Mouse (Mus musculus) neural tube, embryonic 15.5 days (tissue): ENCODE measurements around the gene Gpr162. TPM values are rescaled to one million over a fixed set of nuclear protein-coding genes. Genes with fewer than 3 reads are reported as not detected.
"Not testable (repeated sequence)": the region's sequence is repeated elsewhere in the genome, so short reads cannot be mapped to it uniquely, and the experiment has no call there.

ENCODE experiments used
- ATAC-seq: fragments of 200-750 bp; cut with Nextera tagmentation; 2 replicates; pipeline ENCODE4 v1.8.0; 2017; ENCODE audit warnings: mild to moderate bottlenecking, moderate TSS enrichment, moderate library complexity; ENCODE audit not compliant: low FRiP score
- H3K27ac ChIP-seq: fragments of 300-500 bp; sonication (generic); replicated peaks from 2 replicates; pipeline ENCODE4 v1.5.1; 2015; ENCODE audit warnings: mild to moderate bottlenecking, inconsistent platforms
- H3K27me3 ChIP-seq: fragments of 300-500 bp; sonication (generic); replicated peaks from 2 replicates; pipeline ENCODE4 v1.6.1; 2015; ENCODE audit warnings: inconsistent platforms
- H3K36me3 ChIP-seq: fragments of 300-500 bp; sonication (generic); 2 replicates; pipeline ENCODE4 v1.6.1; 2015; ENCODE audit warnings: inconsistent platforms
- H3K4me1 ChIP-seq: fragments of 300-500 bp; sonication (generic); 2 replicates; pipeline ENCODE4 v1.6.1; 2015; ENCODE audit warnings: inconsistent platforms
- H3K4me2 ChIP-seq: fragments of 300-500 bp; sonication (generic); 2 replicates; pipeline ENCODE4 v1.6.1; 2015; ENCODE audit warnings: inconsistent platforms, mild to moderate bottlenecking, moderate library complexity
- H3K4me3 ChIP-seq: fragments of 300-500 bp; sonication (generic); replicated peaks from 2 replicates; pipeline ENCODE4 v1.5.1; 2015; ENCODE audit warnings: mild to moderate bottlenecking, inconsistent platforms
- H3K9ac ChIP-seq: fragments of 300-500 bp; sonication (generic); replicated peaks from 2 replicates; pipeline ENCODE4 v1.6.1; 2015; ENCODE audit warnings: mild to moderate bottlenecking, inconsistent platforms
- H3K9me3 ChIP-seq: fragments of 300-500 bp; sonication (generic); replicated peaks from 2 replicates; pipeline ENCODE4 v1.6.1; 2016; ENCODE audit warnings: inconsistent platforms
- WGBS: fragments of 180-500 bp; shearing (Covaris S2); methylation state at CpG from one replicate; pipeline ENCODE4 v1.1.7; 2015; ENCODE audit warnings: mixed read lengths; 5-methylcytosine and 5-hydroxymethylcytosine counted together
- polyA plus RNA-seq: library from polyadenylated mRNA; unstranded; fragments of >200 nt; fragmentation: Nextera tagmentation; extraction: Ambion mirVana; gene quantifications from 2 replicates; pipeline ENCODE4 v1.2.1, GENCODE M21; 2015

The Gpr162 gene
- polyA plus RNA-seq, 1 experiment from 2014 or later, result 33.8 TPM

DNA sequence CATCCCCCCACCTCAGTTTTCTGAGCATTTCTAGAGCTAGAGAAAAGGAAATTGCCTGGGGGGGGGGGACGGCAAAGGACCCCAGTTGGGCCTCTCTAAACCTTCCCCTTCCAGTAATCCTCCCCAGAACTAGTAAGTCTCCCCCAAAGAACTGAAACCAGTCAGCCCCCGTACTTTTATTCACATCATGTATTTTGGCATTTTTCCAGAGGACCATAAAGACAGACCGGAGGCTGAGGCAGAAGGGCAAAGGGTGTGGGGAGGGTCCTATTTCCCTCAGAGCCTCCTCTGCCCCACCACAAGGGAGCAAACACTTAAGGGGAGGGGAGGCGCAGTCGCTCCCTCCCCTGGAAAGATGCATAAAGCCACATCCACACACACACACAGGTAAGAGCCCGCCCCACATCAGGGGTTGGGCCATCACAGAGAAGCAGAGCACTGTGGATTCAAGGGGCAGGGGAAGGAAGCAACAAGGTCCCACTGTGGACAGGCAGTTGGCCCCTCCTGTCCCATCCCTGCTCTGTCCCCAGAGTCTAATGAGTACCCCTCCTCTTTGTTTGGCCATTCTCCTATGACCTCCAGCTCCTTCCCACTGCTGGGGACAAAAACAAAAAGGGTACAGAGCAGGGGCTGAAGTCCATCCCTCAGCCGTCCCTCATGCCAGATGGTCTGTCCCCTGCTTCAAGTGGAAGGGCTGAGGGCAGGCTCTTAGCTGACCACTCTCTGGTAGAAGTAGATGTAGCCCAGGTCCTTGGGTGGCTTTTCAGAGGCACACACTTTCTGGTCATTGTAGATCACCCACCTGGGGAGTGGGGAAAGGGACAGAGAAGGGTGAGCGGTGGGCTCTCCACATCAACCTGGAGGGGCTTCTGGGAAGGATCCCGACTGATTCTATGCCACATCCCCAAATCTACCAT, 48.7 kb downstream of the Gpr162 start:
- no peak for ATAC-seq
- Histone ChIP-seq H3K27ac (peak overlapping the region; percentile 89; the same call in 1 of the 2 replicates), H3K9ac (no peak overlapping the region), H3K4me2 (peak overlapping the region; percentile 79), H3K27me3 (no peaks in the 10 kb centered on the region), H3K36me3 (peaks cover 60% of the 10 kb centered on the region), H3K4me1 (peaks cover 34% of the 10 kb centered on the region), H3K4me3 (no peak overlapping the region), H3K9me3 (no peaks in the 10 kb centered on the region)
- 65% methylated on average over 8 of the region's 9 CpGs for WGBS

DNA sequence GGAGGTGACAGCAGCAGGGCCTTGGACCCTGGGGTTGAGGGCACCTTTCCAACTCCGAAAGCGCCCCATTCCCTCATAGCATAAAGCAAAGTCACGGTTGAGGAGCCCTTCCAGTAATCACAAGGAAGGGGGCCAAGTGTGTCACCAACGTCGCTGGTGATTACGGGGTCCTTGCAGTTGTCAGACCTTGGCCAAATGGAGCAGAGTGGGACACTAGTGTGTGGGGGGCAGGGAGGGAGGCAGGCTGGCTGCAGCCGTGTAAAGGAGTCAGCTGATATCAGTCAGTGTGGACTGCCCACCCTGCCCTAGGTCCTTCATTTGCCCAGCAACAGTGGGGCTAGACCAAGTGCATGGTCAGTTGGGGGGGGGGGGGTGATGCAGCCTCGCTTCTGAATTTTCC, 49.3 kb downstream of the Gpr162 start:
- H3K4me1 ChIP-seq, result peaks cover 41% of the 10 kb centered on the region
- peak overlapping the region; percentile 79 for H3K4me2 ChIP-seq
- peak overlapping the region; percentile 89 for H3K27ac ChIP-seq
- 42% methylated on average over 8 of the region's 8 CpGs for WGBS
- H3K9ac ChIP-seq, result peak overlapping the region; percentile 84; the same call in 1 of the 2 replicates
- peak; percentile 49 for ATAC-seq
- peaks cover 53% of the 10 kb centered on the region for H3K36me3 ChIP-seq
- peak overlapping the region; percentile 61 for H3K4me3 ChIP-seq
- no peaks in the 10 kb centered on the region for H3K27me3 ChIP-seq
- no peaks in the 10 kb centered on the region for H3K9me3 ChIP-seq

DNA sequence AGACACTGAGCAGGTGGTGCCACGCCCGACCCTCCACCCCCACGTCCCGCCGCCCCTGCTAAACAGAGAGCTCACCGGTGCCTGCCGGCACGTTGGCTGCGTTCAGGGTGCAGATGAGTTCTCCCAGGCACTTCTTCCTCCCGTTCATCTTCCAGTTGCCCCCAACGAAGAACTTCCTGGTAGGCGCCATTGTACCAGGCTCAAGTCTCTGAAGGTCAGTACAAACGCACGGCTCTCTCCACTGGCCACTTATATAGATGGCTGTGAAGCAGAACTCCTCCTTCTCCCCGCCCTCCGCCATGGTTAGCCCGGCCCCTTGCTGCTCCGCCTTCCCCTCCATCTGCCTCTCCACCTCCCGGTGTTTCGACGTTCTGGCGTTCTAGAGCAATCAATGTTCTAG, 49.9 kb downstream of the Gpr162 start, which contains the start of gene Tpi1:
Gene Tpi1 (minus strand): TSS at position 364 of the 400 bp plus-strand sequence.
- Histone ChIP-seq H3K4me2 (peak within 1 kb of the TSS; percentile 79), H3K9me3 (no peaks in the 10 kb centered on the region), H3K4me1 (peaks cover 46% of the 10 kb centered on the region), H3K27ac (peak within 1 kb of the TSS; percentile 89), H3K36me3 (peaks cover 48% of the 10 kb centered on the region), H3K4me3 (peak within 1 kb of the TSS; percentile 61), H3K27me3 (no peaks in the 10 kb centered on the region), H3K9ac (peak within 1 kb of the TSS; percentile 84)
- WGBS, result under 1% methylated on average over 22 of the region's 22 CpGs
- peak; percentile 90 for ATAC-seq

DNA sequence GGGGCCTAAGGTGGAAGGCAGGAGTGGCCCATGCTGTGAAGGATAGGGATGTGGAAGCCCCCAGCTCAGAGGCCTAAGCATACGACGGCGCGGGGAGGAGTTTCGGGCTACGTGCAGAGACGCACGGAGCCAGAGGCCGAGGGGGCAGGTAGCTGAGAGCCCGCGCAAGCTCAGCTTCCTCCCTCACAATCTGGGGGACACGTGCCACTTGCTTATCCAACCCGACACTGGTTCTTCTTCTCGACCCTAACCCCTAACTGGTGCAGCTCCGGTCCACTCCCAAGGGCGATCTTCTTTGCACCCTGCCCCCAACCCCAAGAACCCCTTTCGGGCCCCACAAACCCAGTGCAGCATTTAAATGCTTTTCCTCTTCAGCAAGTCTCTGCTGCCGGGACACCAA, 50.3 kb downstream of the Gpr162 start:
- peaks cover 43% of the 10 kb centered on the region for H3K36me3 ChIP-seq

DNA sequence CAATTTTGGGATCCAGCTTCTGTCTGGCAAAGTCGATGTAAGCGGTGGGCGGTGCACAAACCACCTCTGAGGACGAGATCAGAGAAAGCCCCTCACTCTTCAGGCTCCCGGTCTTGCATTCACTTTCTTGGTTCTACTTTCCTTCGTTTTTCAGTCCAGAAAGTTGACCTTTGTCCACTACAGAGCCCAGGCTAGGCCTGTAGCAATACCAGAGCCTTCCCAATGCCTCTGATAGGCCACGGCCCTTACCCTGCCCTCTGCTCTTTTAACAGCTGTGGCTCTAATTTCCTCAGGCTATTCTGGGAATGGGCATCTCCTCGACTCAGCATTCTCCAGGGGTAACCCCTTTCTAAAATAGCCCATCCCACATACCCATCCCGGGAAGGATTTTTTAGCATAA, 50.9 kb downstream of the Gpr162 start:
- WGBS, result 21% methylated on average over 9 of the region's 9 CpGs
- H3K4me2 ChIP-seq, result peak overlapping the region; percentile 79
- peak overlapping the region; percentile 61 for H3K4me3 ChIP-seq
- ATAC-seq, result no peak
- peak overlapping the region; percentile 84 for H3K9ac ChIP-seq
- no peaks in the 10 kb centered on the region for H3K27me3 ChIP-seq
- H3K36me3 ChIP-seq, result peaks cover 37% of the 10 kb centered on the region
- peaks cover 57% of the 10 kb centered on the region for H3K4me1 ChIP-seq
- H3K27ac ChIP-seq, result peak overlapping the region; percentile 89
- H3K9me3 ChIP-seq, result no peaks in the 10 kb centered on the region

More for the DNA sequence above, 50.3 kb downstream of the Gpr162 start:
- under 1% methylated on average over 18 of the region's 18 CpGs for WGBS
- ATAC-seq, result peak; percentile 87
- H3K9ac ChIP-seq, result peak overlapping the region; percentile 84
- H3K27me3 ChIP-seq, result no peaks in the 10 kb centered on the region
- H3K4me3 ChIP-seq, result peak overlapping the region; percentile 61
- H3K27ac ChIP-seq, result peak overlapping the region; percentile 89
- peaks cover 50% of the 10 kb centered on the region for H3K4me1 ChIP-seq
- H3K9me3 ChIP-seq, result no peaks in the 10 kb centered on the region
- H3K4me2 ChIP-seq, result peak overlapping the region; percentile 79

DNA sequence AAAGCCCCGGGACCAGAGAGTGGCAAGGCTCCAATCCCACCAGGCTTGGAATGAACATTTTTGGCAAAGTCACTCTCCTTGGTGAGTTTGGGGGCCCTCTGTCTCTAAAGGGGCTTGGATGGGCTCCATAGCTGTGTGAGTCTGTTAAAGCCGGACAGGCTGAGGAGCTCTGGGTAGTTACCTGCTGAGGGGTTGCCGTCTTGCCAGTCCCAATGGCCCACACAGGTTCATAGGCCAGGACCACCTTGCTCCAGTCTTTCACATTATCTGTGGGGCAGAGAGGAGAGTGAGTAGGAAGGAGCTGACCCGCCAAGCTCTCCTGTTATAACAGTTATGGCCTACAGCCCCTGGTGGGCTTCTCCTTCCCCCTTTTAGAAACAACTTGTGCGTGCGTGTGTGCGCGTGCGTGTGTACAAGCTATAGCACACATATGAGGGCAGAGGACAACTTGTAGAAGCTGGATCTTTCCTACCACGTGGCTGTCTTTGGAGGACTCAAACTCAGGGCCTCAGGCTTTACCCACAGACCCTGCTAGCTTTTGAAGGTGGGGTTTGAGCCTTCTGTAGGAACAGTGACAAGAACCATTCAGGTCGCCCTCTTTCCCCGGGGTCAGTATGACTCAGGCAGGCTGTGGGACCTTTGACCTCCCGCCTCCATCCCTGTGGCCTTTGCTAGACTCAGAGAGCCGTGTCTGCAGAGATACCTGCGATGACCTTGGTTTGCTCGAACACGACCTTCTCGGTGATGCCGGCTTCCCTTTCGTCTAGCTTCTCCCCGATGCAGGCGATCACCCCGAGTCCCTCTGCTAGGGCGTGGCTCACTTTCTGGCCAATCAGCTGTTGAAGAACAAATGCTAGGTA, 51.9 kb downstream of the Gpr162 start:
- no peaks in the 10 kb centered on the region for H3K9me3 ChIP-seq
- no peak overlapping the region for H3K27ac ChIP-seq
- no peak overlapping the region; the same call in 1 of the 2 replicates for H3K9ac ChIP-seq
- H3K36me3 ChIP-seq, result peaks cover 28% of the 10 kb centered on the region
- H3K4me2 ChIP-seq, result peak overlapping the region; percentile 79
- WGBS, result 88% methylated on average over 24 of the region's 24 CpGs
- peaks cover 57% of the 10 kb centered on the region for H3K4me1 ChIP-seq
- no peak for ATAC-seq
- H3K4me3 ChIP-seq, result peak overlapping the region; percentile 61
- H3K27me3 ChIP-seq, result no peaks in the 10 kb centered on the region

DNA sequence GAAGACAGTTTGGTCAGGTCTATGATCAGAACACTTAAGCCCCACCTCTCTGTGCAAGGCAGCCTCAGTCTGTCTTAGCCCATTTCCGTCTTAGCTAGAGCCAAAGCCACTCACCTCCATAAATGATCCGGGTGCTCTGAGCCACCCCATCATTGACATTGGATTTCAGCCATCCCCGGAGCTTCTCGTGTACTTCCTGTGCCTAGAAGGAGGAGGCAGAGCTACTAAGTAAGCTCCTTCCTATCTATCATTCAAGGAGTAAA, 52.4 kb downstream of the Gpr162 start:
- WGBS, result 87% methylated on average over 4 of the region's 4 CpGs
- H3K4me2 ChIP-seq, result no peak overlapping the region
- H3K4me3 ChIP-seq, result no peak overlapping the region
- no peaks in the 10 kb centered on the region for H3K27me3 ChIP-seq
- no peak overlapping the region for H3K27ac ChIP-seq
- H3K4me1 ChIP-seq, result peaks cover 61% of the 10 kb centered on the region
- H3K36me3 ChIP-seq, result peaks cover 22% of the 10 kb centered on the region
- ATAC-seq, result no peak
- no peak overlapping the region for H3K9ac ChIP-seq
- H3K9me3 ChIP-seq, result no peaks in the 10 kb centered on the region

DNA sequence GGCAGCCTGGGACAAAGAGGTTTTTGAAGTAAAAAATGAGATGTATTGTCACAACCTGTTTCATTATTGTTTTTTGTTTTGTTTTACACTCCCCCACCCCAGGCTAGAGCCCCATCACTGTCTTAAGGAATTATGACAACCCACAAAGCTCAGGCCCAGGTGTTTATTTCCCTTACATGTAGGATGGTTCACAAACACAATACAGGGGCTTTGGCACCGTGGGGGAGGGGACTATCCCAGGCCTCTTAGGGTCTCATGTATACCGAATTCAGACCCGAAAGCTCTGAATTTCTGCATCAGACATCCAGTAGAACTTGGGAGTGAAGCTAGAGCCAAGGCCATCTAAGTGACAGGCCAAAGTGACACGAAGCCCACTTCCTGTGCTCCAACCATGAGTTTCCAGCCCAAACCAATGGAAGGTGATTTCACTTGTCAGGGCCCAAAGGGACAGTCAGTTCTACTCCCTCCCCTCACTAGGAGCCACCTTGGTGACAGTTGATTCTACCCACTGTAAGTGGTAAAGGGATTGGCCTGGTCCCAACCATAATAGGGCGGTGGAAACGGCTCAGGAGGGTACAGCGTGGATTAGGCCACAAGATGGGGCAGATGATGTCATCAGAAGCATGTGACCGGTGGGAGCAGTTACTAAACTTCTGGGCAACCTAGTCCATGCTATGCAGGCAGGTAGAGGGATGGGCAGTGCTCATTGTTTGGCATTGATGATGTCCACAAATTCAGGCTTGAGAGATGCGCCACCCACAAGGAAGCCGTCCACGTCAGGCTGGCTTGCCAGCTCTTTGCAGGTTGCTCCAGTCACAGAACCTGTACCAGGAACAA, 53.0 kb downstream of the Gpr162 start:
- not testable (repeated sequence) for H3K27ac ChIP-seq, H3K9ac ChIP-seq, H3K4me3 ChIP-seq, H3K27me3 ChIP-seq, H3K9me3 ChIP-seq, H3K4me2 ChIP-seq, ATAC-seq
- peaks cover 66% of the 10 kb centered on the region for H3K4me1 ChIP-seq
- WGBS, result 86% methylated on average over 11 of the region's 11 CpGs
- peaks cover 18% of the 10 kb centered on the region; the same call in 1 of the 2 replicates for H3K36me3 ChIP-seq

DNA sequence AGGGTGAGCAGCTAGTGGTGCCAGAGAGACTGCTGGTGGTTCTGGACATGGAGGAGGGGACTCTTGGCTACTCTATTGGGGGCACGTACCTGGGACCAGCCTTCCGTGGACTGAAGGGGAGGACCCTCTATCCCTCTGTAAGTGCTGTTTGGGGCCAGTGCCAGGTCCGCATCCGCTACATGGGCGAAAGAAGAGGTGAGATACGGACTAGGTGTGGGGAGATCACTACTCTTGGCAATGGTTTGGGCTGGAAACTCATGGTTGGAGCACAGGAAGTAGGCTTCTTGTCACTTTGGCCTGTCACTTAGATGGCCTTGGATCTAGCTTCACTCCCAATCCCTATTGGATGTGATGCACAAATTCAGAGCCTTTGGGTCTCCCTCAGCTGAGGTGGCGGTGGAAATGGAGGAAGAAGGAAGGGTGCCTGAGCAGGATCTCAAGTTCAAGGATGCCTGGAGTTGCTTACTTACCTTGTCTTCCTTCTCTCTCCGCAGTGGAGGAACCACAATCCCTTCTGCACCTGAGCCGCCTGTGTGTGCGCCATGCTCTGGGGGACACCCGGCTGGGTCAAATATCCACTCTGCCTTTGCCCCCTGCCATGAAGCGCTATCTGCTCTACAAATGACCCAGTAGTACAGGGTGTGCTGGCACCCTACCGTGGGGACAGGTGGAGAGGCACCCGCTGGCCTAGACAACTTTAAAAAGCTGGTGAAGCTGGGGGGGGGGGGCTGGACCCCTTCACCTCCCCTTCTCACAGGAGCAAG, 53.8 kb downstream of the Gpr162 start:
- WGBS, result 48% methylated on average over 14 of the region's 14 CpGs
- Histone ChIP-seq H3K27me3 (no peaks in the 10 kb centered on the region), H3K9me3 (no peaks in the 10 kb centered on the region), H3K4me3 (peak overlapping the region; percentile 50), H3K36me3 (peaks cover 13% of the 10 kb centered on the region; the same call in 1 of the 2 replicates), H3K9ac (peak overlapping the region; percentile 64), H3K27ac (peak overlapping the region; percentile 81), H3K4me1 (peaks cover 66% of the 10 kb centered on the region), H3K4me2 (peak overlapping the region; percentile 94)
- no peak for ATAC-seq

DNA sequence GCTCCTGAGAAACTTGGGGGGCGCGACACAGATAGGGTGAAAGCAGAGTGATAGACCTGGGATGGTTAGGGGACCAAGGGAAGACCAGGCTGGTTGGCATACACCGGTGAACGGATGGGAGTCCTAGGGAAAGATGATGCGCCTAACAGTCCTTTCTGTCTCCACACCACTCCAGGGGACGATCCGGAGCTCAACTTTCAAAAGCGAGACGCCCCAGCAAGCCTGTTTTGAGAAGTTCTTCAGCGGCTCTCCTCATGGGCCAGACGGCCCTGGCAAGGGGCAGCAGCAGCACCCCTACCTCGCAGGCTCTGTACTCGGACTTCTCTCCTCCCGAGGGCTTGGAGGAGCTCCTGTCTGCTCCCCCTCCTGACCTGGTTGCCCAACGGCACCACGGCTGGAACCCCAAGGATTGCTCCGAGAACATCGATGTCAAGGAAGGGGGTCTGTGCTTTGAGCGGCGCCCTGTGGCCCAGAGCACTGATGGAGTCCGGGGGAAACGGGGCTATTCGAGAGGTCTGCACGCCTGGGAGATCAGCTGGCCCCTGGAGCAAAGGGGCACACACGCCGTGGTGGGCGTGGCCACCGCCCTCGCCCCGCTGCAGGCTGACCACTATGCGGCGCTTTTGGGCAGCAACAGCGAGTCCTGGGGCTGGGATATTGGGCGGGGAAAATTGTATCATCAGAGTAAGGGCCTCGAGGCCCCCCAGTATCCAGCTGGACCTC, 54.6 kb downstream of the Gpr162 start:
- Histone ChIP-seq H3K4me1 (peaks cover 59% of the 10 kb centered on the region), H3K9me3 (no peaks in the 10 kb centered on the region), H3K36me3 (peaks cover 13% of the 10 kb centered on the region; the same call in 1 of the 2 replicates), H3K27me3 (no peaks in the 10 kb centered on the region), H3K4me3 (peak overlapping the region; percentile 50), H3K4me2 (peak overlapping the region; percentile 94), H3K9ac (peak overlapping the region; percentile 64), H3K27ac (peak overlapping the region; percentile 81)
- under 1% methylated on average over 35 of the region's 35 CpGs for WGBS
- no peak; the same call in 1 of the 2 replicates for ATAC-seq
